Mouse (Mus musculus) erythroblast, embryonic 14.5 days (primary cell): ENCODE data around the gene Zfp239.

Experiments
- GATA1 ChIP-seq: IDR thresholded peaks from 2 replicates; pipeline ENCODE4 v1.6.1; 2012; ENCODE audit warnings: low read length, inconsistent platforms, mixed read lengths
- TAL1 ChIP-seq: IDR thresholded peaks from 3 replicates; pipeline ENCODE4 v1.6.1; 2012; ENCODE audit warnings: low read length, inconsistent platforms, mixed read lengths

- TF ChIP-seq TAL1 (no peak), GATA1 (no peak)
Observed at GRCm38 (mm10) chr6:117848577-117848976, 13.3 kb upstream of the Zfp239 start.
